Mouse (Mus musculus): ENCODE results near the gene Garem2. TPM values are rescaled to one million over a fixed set of nuclear protein-coding genes. Genes with fewer than 3 reads are reported as not detected.

The Garem2 gene
- polyA plus RNA-seq, 1 experiment from 2014 or later: 8.6 TPM

Other genes with a start within 250 kb of the Garem2 start
- gene Il6, start 92.0 kb upstream of the Garem2 start, polyA plus RNA-seq (2015; fragmentation: Nextera tagmentation; extraction: Ambion mirVana): not detected in 2 replicates
- gene Tyms, start 31.5 kb upstream of the Garem2 start, polyA plus RNA-seq (2015; fragmentation: Nextera tagmentation; extraction: Ambion mirVana): 39.4 and 48.8 TPM in 2 replicates
- gene 3110082J24Rik, start 925 bp downstream of the Garem2 start, polyA plus RNA-seq (2015; fragmentation: Nextera tagmentation; extraction: Ambion mirVana): 3.5 and 4.6 TPM in 2 replicates
- 75.3 and 79.1 TPM in 2 replicates for gene Hadha, start 50.0 kb downstream of the Garem2 start, polyA plus RNA-seq (2015; fragmentation: Nextera tagmentation; extraction: Ambion mirVana)
- gene Hadhb, start 50.1 kb downstream of the Garem2 start, polyA plus RNA-seq (2015; fragmentation: Nextera tagmentation; extraction: Ambion mirVana): 66.4 and 70.4 TPM in 2 replicates
- not detected in 2 replicates for gene Adgrf3, start 100.6 kb downstream of the Garem2 start, polyA plus RNA-seq (2015; fragmentation: Nextera tagmentation; extraction: Ambion mirVana)
- 26.5 and 29.8 TPM in 2 replicates for gene Selenoi, start 127.4 kb downstream of the Garem2 start, polyA plus RNA-seq (2015; fragmentation: Nextera tagmentation; extraction: Ambion mirVana)
- gene Drc1, start 176.2 kb downstream of the Garem2 start, polyA plus RNA-seq (2015; fragmentation: Nextera tagmentation; extraction: Ambion mirVana): 6.3 and 7.0 TPM in 2 replicates